Mouse (Mus musculus): ENCODE measurements around the gene Tagln3. TPM values are rescaled to one million over a fixed set of nuclear protein-coding genes. Genes with fewer than 3 reads are reported as not detected.

The Tagln3 gene
- polyA plus RNA-seq (2017; shearing (Covaris generic)), result 0.37 TPM

GRCm38 (mm10) chr16:45724061-45724741 lies at the start of gene Tagln3:
TSS of gene Tagln3 (minus strand) at chr16:45724608.

GRCm38 (mm10) chr16:45742615-45743476 lies 18.4 kb upstream of the Tagln3 start, which contains the start of gene Abhd10:
TSS of gene Abhd10 (minus strand) at chr16:45742955.

GRCm38 (mm10) chr16:45693558-45693957 lies 30.9 kb downstream of the Tagln3 start, which contains the start of gene Tmprss7:
TSS of gene Tmprss7 (minus strand) at chr16:45693658.

Other genes starting within 250 kb of the Tagln3 start
- gene Gm609, start 231.6 kb downstream of the Tagln3 start, polyA plus RNA-seq (2017; shearing (Covaris generic)), result not detected
- not detected for gene Gm17783, start 192.6 kb downstream of the Tagln3 start, polyA plus RNA-seq (2017; shearing (Covaris generic))
- not detected for gene Slc9c1, start 189.3 kb downstream of the Tagln3 start, polyA plus RNA-seq (2017; shearing (Covaris generic))
- gene Gcsam, start 114.2 kb downstream of the Tagln3 start, polyA plus RNA-seq (2017; shearing (Covaris generic)), result not detected
- gene BC016579, start 70.5 kb downstream of the Tagln3 start, polyA plus RNA-seq (2017; shearing (Covaris generic)), result not detected
- not detected for gene Tmprss7, start 30.9 kb downstream of the Tagln3 start, polyA plus RNA-seq (2017; shearing (Covaris generic))
- gene Abhd10, start 18.3 kb upstream of the Tagln3 start, polyA plus RNA-seq (2017; shearing (Covaris generic)), result 33.1 TPM
- gene Phldb2, start 229.0 kb upstream of the Tagln3 start, polyA plus RNA-seq (2017; shearing (Covaris generic)), result 0.20 TPM

Data from activated CD4-positive, CD25-positive, alpha-beta regulatory T cell, adult 9 weeks (primary cell).